Mouse (Mus musculus): ENCODE data around the gene Braf. TPM values are rescaled to one million over a fixed set of nuclear protein-coding genes. Genes with fewer than 3 reads are reported as not detected.
A peak's percentile ranks its signal among the peaks of the same experiment; 100 is the strongest.

Braf gene
- total and polyA plus RNA-seq, 2 experiments from 2014 or later = 4.4 to 22.9 TPM

- H3K4me2 ChIP-seq (ENCODE audit: low read depth, low read length) = no peak overlapping the region
- no peaks in the 10 kb centered on the region for H3K27me3 ChIP-seq (ENCODE audit: control insufficient read depth, insufficient read depth, low read length)
- WGBS = 6% methylated on average over 5 of the region's 5 CpGs
- no peak overlapping the region for H3K4me3 ChIP-seq (ENCODE audit: low read depth, low read length)
- no peaks in the 10 kb centered on the region for H3K4me1 ChIP-seq (ENCODE audit: control insufficient read depth, insufficient read depth)
- DNase-seq (ENCODE audit: low spot score) (no peak), ATAC-seq (ENCODE audit: insufficient read depth, low read depth) (no peak)
- H3K36me3 ChIP-seq (replicated peaks; ENCODE audit: control insufficient read depth, insufficient read depth, low read length) = no peaks in the 10 kb centered on the region
- TF ChIP-seq EP300 (IDR thresholded peaks at IDR 0.05; ENCODE audit: low read depth) = no peak
- TF ChIP-seq CTCF (IDR thresholded peaks at IDR 0.05; ENCODE audit: low read depth) = peak; percentile 80
- no peaks in the 10 kb centered on the region for H3K9me3 ChIP-seq (replicated peaks; ENCODE audit: control insufficient read depth, low read length)
- H3K9ac ChIP-seq (replicated peaks; ENCODE audit: low read depth, low read length) = no peak overlapping the region
- H3K27ac ChIP-seq (ENCODE audit: low read depth) = no peak overlapping the region
Observed at GRCm38 (mm10) chr6:39567528-39567927, 157.7 kb downstream of the Braf start.

GRCm38 (mm10) chr6:39562166-39563015 is 162.9 kb downstream of the Braf start:
- no peaks in the 10 kb centered on the region for H3K36me3 ChIP-seq (replicated peaks; ENCODE audit: control insufficient read depth, insufficient read depth, low read length)
- TF ChIP-seq CTCF (IDR thresholded peaks at IDR 0.05; ENCODE audit: low read depth) (peak; percentile 97), EP300 (IDR thresholded peaks at IDR 0.05; ENCODE audit: low read depth) (no peak)
- WGBS = 12% methylated on average over 23 of the region's 23 CpGs
- ATAC-seq (ENCODE audit: insufficient read depth, low read depth) (peak; percentile 68; the same call in 1 of the 2 replicates), DNase-seq (ENCODE audit: low spot score) (peak; percentile 89)
- no peaks in the 10 kb centered on the region for H3K9me3 ChIP-seq (replicated peaks; ENCODE audit: control insufficient read depth, low read length)
- 0 out of 2 replicates have a peak overlapping the region, but pooled peaks have one; percentile 9 for H3K4me3 ChIP-seq (ENCODE audit: low read depth, low read length)
- H3K4me1 ChIP-seq (ENCODE audit: control insufficient read depth, insufficient read depth) = no peaks in the 10 kb centered on the region
- H3K4me2 ChIP-seq (ENCODE audit: low read depth, low read length) = peak overlapping the region; percentile 57
- H3K27me3 ChIP-seq (ENCODE audit: control insufficient read depth, insufficient read depth, low read length) = no peaks in the 10 kb centered on the region
- no peak overlapping the region for H3K27ac ChIP-seq (ENCODE audit: low read depth)
- H3K9ac ChIP-seq (replicated peaks; ENCODE audit: low read depth, low read length) = no peak overlapping the region

GRCm38 (mm10) chr6:39559276-39559939 is 165.9 kb downstream of the Braf start:
- 69% methylated on average over 6 of the region's 6 CpGs for whole genome bisulfite sequencing
- Histone ChIP-seq H3K4me3 (ENCODE audit: low read depth, low read length) (no peak overlapping the region), H3K4me1 (ENCODE audit: control insufficient read depth, insufficient read depth) (no peaks in the 10 kb centered on the region), H3K9me3 (replicated peaks; ENCODE audit: control insufficient read depth, low read length) (no peaks in the 10 kb centered on the region), H3K27ac (ENCODE audit: low read depth) (no peak overlapping the region), H3K36me3 (replicated peaks; ENCODE audit: control insufficient read depth, insufficient read depth, low read length) (no peaks in the 10 kb centered on the region), H3K27me3 (ENCODE audit: control insufficient read depth, insufficient read depth, low read length) (no peaks in the 10 kb centered on the region), H3K4me2 (ENCODE audit: low read depth, low read length) (no peak overlapping the region), H3K9ac (replicated peaks; ENCODE audit: low read depth, low read length) (no peak overlapping the region)
- ATAC-seq (ENCODE audit: insufficient read depth, low read depth) (no peak), DNase-seq (ENCODE audit: low spot score) (no peak)
- no peak for TF ChIP-seq EP300 (IDR thresholded peaks at IDR 0.05; ENCODE audit: low read depth)
- TF ChIP-seq CTCF (IDR thresholded peaks at IDR 0.05; ENCODE audit: low read depth) = no peak

- Histone ChIP-seq H3K27me3 (ENCODE audit: control insufficient read depth, insufficient read depth, low read length) (no peaks in the 10 kb centered on the region), H3K4me2 (ENCODE audit: low read depth, low read length) (peak within 1 kb of the TSS; percentile 80), H3K4me1 (ENCODE audit: control insufficient read depth, insufficient read depth) (no peaks in the 10 kb centered on the region), H3K36me3 (replicated peaks; ENCODE audit: control insufficient read depth, insufficient read depth, low read length) (no peaks in the 10 kb centered on the region), H3K27ac (ENCODE audit: low read depth) (peak within 1 kb of the TSS; percentile 88), H3K4me3 (ENCODE audit: low read depth, low read length) (peak within 1 kb of the TSS; percentile 77), H3K9ac (replicated peaks; ENCODE audit: low read depth, low read length) (peak within 1 kb of the TSS; percentile 84), H3K9me3 (replicated peaks; ENCODE audit: control insufficient read depth, low read length) (no peaks in the 10 kb centered on the region)
- peak; percentile 85 for ATAC-seq (ENCODE audit: insufficient read depth, low read depth)
- WGBS = 2% methylated on average over 30 of the region's 50 CpGs
- no peak for TF ChIP-seq EP300 (IDR thresholded peaks at IDR 0.05; ENCODE audit: low read depth)
- TF ChIP-seq CTCF (IDR thresholded peaks at IDR 0.05; ENCODE audit: low read depth) = no peak
- peak; percentile 65 for DNase-seq (ENCODE audit: low spot score)
Observed at GRCm38 (mm10) chr6:39557723-39558261, 167.5 kb downstream of the Braf start, which contains the start of gene Dennd2a. Dennd2a (minus strand) TSS chr6:39557867.

GRCm38 (mm10) chr6:39556900-39557659 is 168.2 kb downstream of the Braf start:
- Histone ChIP-seq H3K9ac (replicated peaks; ENCODE audit: low read depth, low read length) (peak overlapping the region; percentile 84), H3K36me3 (replicated peaks; ENCODE audit: control insufficient read depth, insufficient read depth, low read length) (no peaks in the 10 kb centered on the region), H3K4me1 (ENCODE audit: control insufficient read depth, insufficient read depth) (no peaks in the 10 kb centered on the region), H3K27me3 (ENCODE audit: control insufficient read depth, insufficient read depth, low read length) (no peaks in the 10 kb centered on the region), H3K27ac (ENCODE audit: low read depth) (peak overlapping the region; percentile 88), H3K4me2 (ENCODE audit: low read depth, low read length) (peak overlapping the region; percentile 80), H3K9me3 (replicated peaks; ENCODE audit: control insufficient read depth, low read length) (no peaks in the 10 kb centered on the region), H3K4me3 (ENCODE audit: low read depth, low read length) (peak overlapping the region; percentile 77)
- whole genome bisulfite sequencing = 1% methylated on average over 51 of the region's 54 CpGs
- DNase-seq (ENCODE audit: low spot score) = no peak
- TF ChIP-seq EP300 (IDR thresholded peaks at IDR 0.05; ENCODE audit: low read depth) (no peak), CTCF (IDR thresholded peaks at IDR 0.05; ENCODE audit: low read depth) (no peak)
- peak; percentile 66 for ATAC-seq (ENCODE audit: insufficient read depth, low read depth)
